Mouse (Mus musculus) embryonic facial prominence, embryonic 10.5 days (tissue): ENCODE measurements around the gene Yes1. TPM values are rescaled to one million over a fixed set of nuclear protein-coding genes. Genes with fewer than 3 reads are reported as not detected.

ENCODE experiments used
- DNase-seq: peaks from one replicate; pipeline ENCODE4 v3.0.0-alpha.2; 2017; ENCODE audit warnings: low spot score
- H3K27ac ChIP-seq: fragments of 300-500 bp; sonication (generic); replicated peaks from 2 replicates; pipeline ENCODE4 v1.5.1; 2016; ENCODE audit warnings: mild to moderate bottlenecking
- H3K27me3 ChIP-seq: fragments of 300-500 bp; sonication (generic); replicated peaks from 2 replicates; pipeline ENCODE4 v1.6.1; 2016; ENCODE audit warnings: low read depth, mild to moderate bottlenecking; ENCODE audit not compliant: poor library complexity, severe bottlenecking
- H3K36me3 ChIP-seq: fragments of 300-500 bp; sonication (generic); replicated peaks from 2 replicates; pipeline ENCODE4 v1.6.1; 2016; ENCODE audit warnings: mild to moderate bottlenecking, moderate library complexity
- H3K4me1 ChIP-seq: fragments of 300-500 bp; sonication (generic); 2 replicates; pipeline ENCODE4 v1.6.1; 2016
- H3K4me3 ChIP-seq: fragments of 300-500 bp; sonication (generic); 2 replicates; pipeline ENCODE4 v1.5.1; 2016; ENCODE audit warnings: mild to moderate bottlenecking, moderate library complexity
- H3K9me3 ChIP-seq: fragments of 300-500 bp; sonication (generic); 2 replicates; pipeline ENCODE4 v1.6.1; 2016; ENCODE audit warnings: mild to moderate bottlenecking
- WGBS: fragments of 180-500 bp; shearing (Covaris S2); methylation state at CpG from one replicate; pipeline ENCODE4 v1.1.7; 2016; 5-methylcytosine and 5-hydroxymethylcytosine counted together
- polyA plus RNA-seq: library from polyadenylated mRNA; unstranded; fragments of >200 nt; fragmentation: Nextera tagmentation; extraction: Ambion mirVana; gene quantifications from 2 replicates; pipeline ENCODE4 v1.2.1, GENCODE M21; 2016

The Yes1 gene
- 29.3 and 30.6 TPM in 2 replicates for polyA plus RNA-seq

- no peaks in the 10 kb centered on the region for H3K9me3 ChIP-seq
- H3K27ac ChIP-seq, result peak within 1 kb of the TSS; percentile 97
- H3K4me1 ChIP-seq, result peaks cover 17% of the 10 kb centered on the region
- H3K36me3 ChIP-seq, result no peaks in the 10 kb centered on the region
- H3K27me3 ChIP-seq, result no peaks in the 10 kb centered on the region
- H3K4me3 ChIP-seq, result peak within 1 kb of the TSS; percentile 76
- under 1% methylated on average over 68 of the region's 69 CpGs for WGBS
- peak; percentile 93 for DNase-seq
Measured at GRCm38 (mm10) chr5:32610801-32611340, at the start of gene Yes1. Gene Yes1, plus strand, starts transcription at chr5:32611171.

- Histone ChIP-seq H3K27ac (no peak overlapping the region), H3K4me3 (no peak overlapping the region), H3K36me3 (no peaks in the 10 kb centered on the region), H3K4me1 (no peaks in the 10 kb centered on the region), H3K27me3 (no peaks in the 10 kb centered on the region), H3K9me3 (no peaks in the 10 kb centered on the region)
- DNase-seq, result no peak
- 76% methylated on average over 1 of the region's 1 CpGs for WGBS
Measured at GRCm38 (mm10) chr5:32564697-32565096, 46.3 kb upstream of the Yes1 start.

- H3K27ac ChIP-seq, result no peak overlapping the region
- 80% methylated on average over 5 of the region's 5 CpGs for WGBS
- no peaks in the 10 kb centered on the region for H3K36me3 ChIP-seq
- H3K27me3 ChIP-seq, result no peaks in the 10 kb centered on the region
- H3K4me1 ChIP-seq, result no peaks in the 10 kb centered on the region
- H3K9me3 ChIP-seq, result no peaks in the 10 kb centered on the region
- DNase-seq, result no peak
- H3K4me3 ChIP-seq, result no peak overlapping the region
Measured at GRCm38 (mm10) chr5:32571802-32572201, 39.2 kb upstream of the Yes1 start.

DNA sequence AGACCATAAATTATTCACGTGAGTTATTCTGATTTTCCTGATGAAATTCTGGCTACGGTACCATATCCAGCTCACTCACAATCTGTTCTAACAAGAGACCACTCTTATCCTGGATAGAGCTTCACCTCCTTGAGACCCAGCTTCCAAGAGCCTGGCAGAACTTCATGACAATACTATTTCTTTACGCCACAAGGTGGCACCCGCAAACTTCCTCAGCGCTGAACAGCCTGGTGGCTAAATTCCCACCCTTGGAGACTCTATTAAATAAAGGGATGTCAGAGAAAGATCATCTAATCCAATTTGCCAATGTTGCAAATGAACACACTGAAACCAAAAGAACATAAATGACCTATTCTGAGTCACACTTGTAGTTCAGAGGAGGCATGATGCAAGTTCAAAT, 22.8 kb upstream of the Yes1 start:
- 0 out of 2 replicates have a peak, but pooled peaks cover 2% of the 10 kb centered on the region for H3K9me3 ChIP-seq
- no peaks in the 10 kb centered on the region for H3K36me3 ChIP-seq
- H3K4me3 ChIP-seq, result no peak overlapping the region
- H3K27ac ChIP-seq, result no peak overlapping the region
- WGBS, result 20% methylated on average over 5 of the region's 5 CpGs
- H3K4me1 ChIP-seq, result no peaks in the 10 kb centered on the region
- peak; percentile 54 for DNase-seq
- no peaks in the 10 kb centered on the region for H3K27me3 ChIP-seq

DNA sequence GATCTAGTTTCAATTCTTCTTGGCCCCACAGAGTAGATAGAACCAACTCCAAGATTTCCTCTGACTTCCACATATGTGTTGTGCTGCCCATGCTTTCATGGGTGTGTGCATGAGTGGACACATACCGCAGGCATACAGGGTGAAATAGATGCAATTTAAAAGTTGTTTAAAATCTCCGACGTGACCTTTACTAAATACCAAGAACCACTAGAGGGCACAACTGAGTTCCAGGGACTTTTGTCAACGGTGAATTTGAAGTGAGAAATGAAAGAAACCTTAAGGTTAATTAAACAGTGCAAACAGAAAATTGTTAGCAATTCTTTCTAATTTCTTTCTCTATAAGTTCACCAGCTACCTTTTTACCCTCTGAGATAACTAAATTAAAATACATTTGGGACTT, 17.2 kb upstream of the Yes1 start:
- no peaks in the 10 kb centered on the region for H3K9me3 ChIP-seq
- no peaks in the 10 kb centered on the region for H3K4me1 ChIP-seq
- H3K4me3 ChIP-seq, result no peak overlapping the region
- no peak for DNase-seq
- H3K36me3 ChIP-seq, result no peaks in the 10 kb centered on the region
- H3K27me3 ChIP-seq, result no peaks in the 10 kb centered on the region
- 24% methylated on average over 4 of the region's 4 CpGs for WGBS
- no peak overlapping the region for H3K27ac ChIP-seq

- no peaks in the 10 kb centered on the region for H3K9me3 ChIP-seq
- no peaks in the 10 kb centered on the region for H3K27me3 ChIP-seq
- H3K27ac ChIP-seq, result no peak overlapping the region
- DNase-seq, result no peak
- H3K4me3 ChIP-seq, result no peak overlapping the region
- H3K4me1 ChIP-seq, result no peaks in the 10 kb centered on the region
- H3K36me3 ChIP-seq, result no peaks in the 10 kb centered on the region
- WGBS, result 75% methylated on average over 5 of the region's 5 CpGs
Measured at GRCm38 (mm10) chr5:32594358-32594757, 16.6 kb upstream of the Yes1 start.

GRCm38 (mm10) chr5:32605911-32606310, 5.1 kb upstream of the Yes1 start:
- Histone ChIP-seq H3K27ac (no peak overlapping the region), H3K4me1 (peaks cover 4% of the 10 kb centered on the region), H3K9me3 (no peaks in the 10 kb centered on the region), H3K27me3 (no peaks in the 10 kb centered on the region), H3K4me3 (no peak overlapping the region), H3K36me3 (no peaks in the 10 kb centered on the region)
- DNase-seq, result no peak
- 85% methylated on average over 1 of the region's 1 CpGs for WGBS

- no peak for DNase-seq
- Histone ChIP-seq H3K27ac (no peak overlapping the region), H3K9me3 (no peaks in the 10 kb centered on the region), H3K4me3 (no peak overlapping the region), H3K4me1 (peaks cover 14% of the 10 kb centered on the region), H3K36me3 (no peaks in the 10 kb centered on the region), H3K27me3 (no peaks in the 10 kb centered on the region)
- WGBS, result 36% methylated on average over 2 of the region's 2 CpGs
Measured at GRCm38 (mm10) chr5:32607776-32608355, 3.1 kb upstream of the Yes1 start.

GRCm38 (mm10) chr5:32608516-32608915, 2.5 kb upstream of the Yes1 start:
- WGBS, result 91% methylated on average over 4 of the region's 4 CpGs
- Histone ChIP-seq H3K9me3 (no peaks in the 10 kb centered on the region), H3K27me3 (no peaks in the 10 kb centered on the region), H3K4me1 (peaks cover 14% of the 10 kb centered on the region), H3K36me3 (no peaks in the 10 kb centered on the region), H3K27ac (no peak overlapping the region), H3K4me3 (no peak overlapping the region)
- DNase-seq, result no peak

DNA sequence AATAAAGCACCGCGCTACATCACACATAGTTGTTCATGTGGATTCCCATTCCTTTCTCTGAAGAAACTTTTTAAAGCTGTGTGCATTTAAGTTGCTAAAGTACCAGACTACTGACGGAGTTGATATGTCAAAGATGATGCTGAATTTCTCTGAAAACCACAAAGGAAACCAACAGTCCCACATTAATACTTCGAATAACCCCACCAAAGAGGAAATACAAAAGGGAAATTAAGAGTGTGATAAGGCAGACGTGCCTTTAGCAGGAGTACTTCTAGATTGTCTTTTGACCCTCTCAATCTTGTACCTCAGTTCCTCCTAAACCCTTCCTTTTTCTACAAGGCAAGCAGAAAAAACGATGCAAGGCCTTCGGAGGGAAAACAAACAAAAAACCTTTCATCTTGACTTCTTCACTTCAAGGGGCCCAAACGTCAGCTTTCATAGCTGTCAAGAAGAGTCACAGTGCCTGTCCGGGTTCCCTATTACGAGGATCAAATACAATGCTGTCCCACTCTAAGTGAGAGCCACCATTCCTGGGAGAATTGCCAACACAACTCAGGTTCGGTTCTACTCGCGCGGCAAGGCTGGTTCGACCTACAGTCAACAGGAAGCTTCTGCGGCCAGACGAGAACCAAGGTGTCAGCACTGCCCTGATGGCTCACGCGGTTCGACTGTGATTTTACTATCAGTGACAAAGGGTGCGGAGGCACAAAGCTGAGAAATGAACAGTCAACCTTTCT, 739 bp upstream of the Yes1 start:
- Histone ChIP-seq H3K27ac (peak overlapping the region; percentile 97), H3K9me3 (no peaks in the 10 kb centered on the region), H3K36me3 (no peaks in the 10 kb centered on the region), H3K27me3 (no peaks in the 10 kb centered on the region), H3K4me1 (peaks cover 17% of the 10 kb centered on the region), H3K4me3 (peak overlapping the region; percentile 76)
- WGBS, result 19% methylated on average over 21 of the region's 21 CpGs
- DNase-seq, result no peak

DNA sequence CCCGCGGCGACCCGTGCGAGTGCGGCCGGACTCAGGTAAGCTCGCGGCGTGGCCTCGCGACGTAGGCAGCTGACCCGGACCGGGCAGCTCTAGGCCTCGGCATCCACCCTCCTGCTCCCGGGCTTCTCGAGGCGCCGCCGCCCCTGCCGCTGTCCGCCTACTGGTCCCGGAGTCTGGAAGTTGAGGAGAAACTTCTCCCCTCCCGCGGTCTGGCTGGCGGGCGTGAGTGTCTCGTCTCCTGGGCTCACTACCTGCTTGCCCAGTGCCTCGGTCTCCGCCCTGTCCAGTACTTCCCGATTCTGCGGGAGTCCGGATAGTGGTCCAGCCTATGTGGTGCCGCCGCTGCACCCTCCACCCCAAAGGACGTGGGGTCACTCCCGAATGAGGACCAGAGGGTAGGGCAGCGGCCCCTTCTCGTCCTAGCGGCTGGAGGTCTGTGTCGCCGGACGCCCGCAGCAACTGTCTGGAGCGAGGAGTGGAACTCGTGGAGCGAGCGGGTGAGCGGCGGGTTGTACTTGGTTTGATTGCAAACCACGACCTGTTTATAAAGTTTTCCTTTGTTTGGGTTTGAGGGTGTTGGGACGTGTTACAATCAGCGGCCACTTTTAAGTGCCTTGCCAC, 480 bp downstream of the Yes1 start:
- Histone ChIP-seq H3K27ac (peak overlapping the region; percentile 97), H3K36me3 (no peaks in the 10 kb centered on the region), H3K9me3 (no peaks in the 10 kb centered on the region), H3K4me1 (peaks cover 17% of the 10 kb centered on the region), H3K27me3 (no peaks in the 10 kb centered on the region), H3K4me3 (peak overlapping the region; percentile 76)
- DNase-seq, result no peak
- under 1% methylated on average over 54 of the region's 54 CpGs for WGBS

DNA sequence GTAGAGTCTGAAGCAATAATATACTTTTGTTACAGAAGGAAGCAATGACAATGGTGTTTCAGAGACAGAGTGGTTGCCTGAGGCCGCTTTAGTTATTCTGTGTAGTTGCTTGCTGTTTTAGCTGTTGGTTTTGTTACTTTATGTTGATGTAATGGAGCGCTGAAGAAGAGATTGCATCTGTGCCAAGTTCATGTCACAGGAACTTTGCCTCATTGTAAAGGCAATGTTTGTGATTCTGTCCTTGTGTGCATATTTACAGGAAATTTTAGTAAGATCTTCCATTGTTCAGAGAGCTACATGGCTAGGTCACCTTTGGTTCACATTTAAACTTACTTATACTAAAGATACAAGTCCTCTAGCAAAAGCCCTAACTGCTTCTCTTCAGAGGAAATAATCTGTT, 3.3 kb downstream of the Yes1 start:
- no peaks in the 10 kb centered on the region for H3K27me3 ChIP-seq
- H3K36me3 ChIP-seq, result no peaks in the 10 kb centered on the region
- peaks cover 17% of the 10 kb centered on the region for H3K4me1 ChIP-seq
- DNase-seq, result no peak
- no peak overlapping the region for H3K4me3 ChIP-seq
- WGBS, result 80% methylated on average over 2 of the region's 2 CpGs
- H3K9me3 ChIP-seq, result no peaks in the 10 kb centered on the region
- no peak overlapping the region for H3K27ac ChIP-seq

DNA sequence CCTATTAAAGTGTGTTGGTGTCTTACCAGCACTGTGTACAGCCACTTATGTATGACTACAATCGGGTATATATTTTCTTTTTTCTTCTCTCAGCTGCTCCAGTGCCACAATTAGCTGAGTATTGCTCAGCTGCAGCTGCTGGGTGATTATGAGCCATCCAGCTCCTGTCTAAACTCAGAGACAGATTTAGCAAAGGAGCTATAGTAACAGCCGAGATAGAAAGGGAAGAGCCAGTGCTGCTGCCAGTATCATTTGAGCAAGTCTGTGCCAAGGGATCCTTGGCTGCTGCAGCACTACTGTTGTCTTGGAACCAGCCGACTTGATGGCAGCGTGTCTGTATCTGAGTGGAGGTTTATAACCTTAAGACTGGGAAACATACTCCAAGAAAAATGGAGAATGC, 3.7 kb downstream of the Yes1 start:
- Histone ChIP-seq H3K4me1 (peaks cover 17% of the 10 kb centered on the region), H3K27me3 (no peaks in the 10 kb centered on the region), H3K27ac (no peak overlapping the region), H3K9me3 (no peaks in the 10 kb centered on the region), H3K36me3 (no peaks in the 10 kb centered on the region), H3K4me3 (no peak overlapping the region)
- WGBS, result 80% methylated on average over 4 of the region's 4 CpGs
- no peak for DNase-seq
